Mouse (Mus musculus) megakaryocyte, embryonic 14.5 days (primary cell): ENCODE data around the gene BC035044. TPM values are rescaled to one million over a fixed set of nuclear protein-coding genes. Genes with fewer than 3 reads are reported as not detected.
"Not testable (repeated sequence)": the region's sequence is repeated elsewhere in the genome, so short reads cannot be mapped to it uniquely, and the experiment has no call there.

Source experiments
- H3K27me3 ChIP-seq: replicated peaks from 2 replicates; pipeline ENCODE3; 2012; ENCODE audit warnings: inconsistent platforms
- H3K36me3 ChIP-seq: replicated peaks from 2 replicates; pipeline ENCODE3; 2012; ENCODE audit warnings: low read length, inconsistent platforms, mixed read lengths
- H3K4me1 ChIP-seq: 2 replicates; pipeline ENCODE4 v1.6.1; 2012; ENCODE audit warnings: inconsistent platforms
- H3K4me3 ChIP-seq: replicated peaks from 2 replicates; pipeline ENCODE3; 2012; ENCODE audit warnings: moderate library complexity, mild to moderate bottlenecking, inconsistent platforms
- H3K9me3 ChIP-seq: 2 replicates; pipeline ENCODE4 v1.6.1; 2012; ENCODE audit warnings: inconsistent platforms
- FLI1 ChIP-seq: IDR thresholded peaks from 2 replicates; pipeline ENCODE4 v1.6.1; 2012; ENCODE audit warnings: low read length, inconsistent platforms, mixed read lengths
- GATA1 ChIP-seq: IDR thresholded peaks from 3 replicates; pipeline ENCODE4 v1.6.1; 2012; ENCODE audit warnings: mixed read lengths, low read length, inconsistent platforms, borderline replicate concordance
- polyA plus RNA-seq: library from polyadenylated mRNA; stranded (reverse); fragments of >175 nt; gene quantifications from 2 replicates; pipeline ENCODE4 v1.2.3, GENCODE M21; 2012; ENCODE audit warnings: low replicate concordance; ENCODE audit not compliant: insufficient read depth

Gene BC035044
- polyA plus RNA-seq, 1 experiment: 0.43 TPM

DNA sequence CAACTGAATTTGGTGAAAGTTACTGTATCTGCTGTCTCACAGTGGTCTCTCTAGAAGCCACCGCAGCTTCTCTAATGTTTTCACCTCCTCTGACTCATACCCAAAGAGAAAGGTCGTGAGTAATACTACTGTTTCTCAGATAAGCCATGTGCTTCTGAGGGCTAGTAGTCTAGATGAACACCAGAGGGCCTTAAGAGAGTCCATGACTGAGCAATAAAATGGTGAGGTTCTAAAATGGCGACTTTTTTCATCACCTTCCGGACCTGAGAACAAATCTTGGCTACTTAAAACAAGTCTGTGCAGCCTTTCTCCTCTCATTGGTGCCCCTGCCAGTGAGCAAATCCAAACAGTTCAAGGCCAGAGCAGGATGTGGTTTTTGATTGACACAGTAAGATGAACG, 2.1 kb downstream of the BC035044 start:
- H3K27me3 ChIP-seq: no peaks in the 10 kb centered on the region

GRCm38 (mm10) chr6:128887091-128887790, 3.7 kb downstream of the BC035044 start, which contains the start of gene Clec2i:
Gene Clec2i (plus strand): TSS chr6:128887588.
- H3K9me3 ChIP-seq, H3K4me1 ChIP-seq, H3K27me3 ChIP-seq, H3K36me3 ChIP-seq: not testable (repeated sequence)
- H3K4me3 ChIP-seq: peak within 1 kb of the TSS; percentile 14

More for the DNA sequence above, 2.1 kb downstream of the BC035044 start:
- Histone ChIP-seq H3K4me1 (peaks cover 8% of the 10 kb centered on the region), H3K9me3 (no peaks in the 10 kb centered on the region), H3K36me3 (no peaks in the 10 kb centered on the region), H3K4me3 (no peak overlapping the region)
- TF ChIP-seq FLI1 (no peak), GATA1 (no peak)

- no peak for TF ChIP-seq GATA1
- no peak for TF ChIP-seq FLI1
- no peaks in the 10 kb centered on the region for H3K4me1 ChIP-seq
These were observed 18.9 kb downstream of the BC035044 start for GRCm38 (mm10) chr6:128871910-128872610.

DNA sequence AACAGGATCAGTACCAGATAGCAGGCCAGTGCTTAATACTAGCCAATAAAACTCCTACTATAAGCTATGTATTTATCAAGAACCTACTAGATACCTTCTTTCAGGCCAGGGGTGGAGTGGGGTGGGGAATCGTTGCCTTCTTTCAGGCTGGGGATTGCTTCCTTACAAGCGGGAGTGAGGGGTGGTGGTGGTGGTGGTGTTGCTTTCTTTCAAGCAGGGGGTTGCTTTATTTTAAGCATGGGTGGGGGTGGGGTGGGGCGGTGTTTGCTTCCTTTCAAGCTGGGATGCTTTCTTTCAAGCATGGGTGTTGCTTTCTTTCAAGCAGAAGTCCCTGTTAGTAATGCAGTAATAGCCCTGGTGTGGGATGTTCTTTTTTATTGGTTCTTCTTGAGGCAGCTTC, 22.1 kb downstream of the BC035044 start:
- TF ChIP-seq GATA1: no peak
- no peak for TF ChIP-seq FLI1
- Histone ChIP-seq H3K9me3 (no peaks in the 10 kb centered on the region), H3K36me3 (no peaks in the 10 kb centered on the region), H3K27me3 (no peaks in the 10 kb centered on the region), H3K4me1 (no peaks in the 10 kb centered on the region), H3K4me3 (no peak overlapping the region)

More at GRCm38 (mm10) chr6:128871910-128872610, 18.9 kb downstream of the BC035044 start:
- no peaks in the 10 kb centered on the region for H3K36me3 ChIP-seq
- no peaks in the 10 kb centered on the region; the same call in 1 of the 2 replicates for H3K9me3 ChIP-seq
- no peaks in the 10 kb centered on the region for H3K27me3 ChIP-seq
- no peak overlapping the region for H3K4me3 ChIP-seq

- no peak for TF ChIP-seq GATA1
- no peak for TF ChIP-seq FLI1
- no peaks in the 10 kb centered on the region for H3K9me3 ChIP-seq
- no peak overlapping the region for H3K4me3 ChIP-seq
- peaks cover 26% of the 10 kb centered on the region for H3K4me1 ChIP-seq
- no peaks in the 10 kb centered on the region for H3K36me3 ChIP-seq
- H3K27me3 ChIP-seq: no peaks in the 10 kb centered on the region
These were observed 33.0 kb downstream of the BC035044 start for GRCm38 (mm10) chr6:128857976-128858375.

DNA sequence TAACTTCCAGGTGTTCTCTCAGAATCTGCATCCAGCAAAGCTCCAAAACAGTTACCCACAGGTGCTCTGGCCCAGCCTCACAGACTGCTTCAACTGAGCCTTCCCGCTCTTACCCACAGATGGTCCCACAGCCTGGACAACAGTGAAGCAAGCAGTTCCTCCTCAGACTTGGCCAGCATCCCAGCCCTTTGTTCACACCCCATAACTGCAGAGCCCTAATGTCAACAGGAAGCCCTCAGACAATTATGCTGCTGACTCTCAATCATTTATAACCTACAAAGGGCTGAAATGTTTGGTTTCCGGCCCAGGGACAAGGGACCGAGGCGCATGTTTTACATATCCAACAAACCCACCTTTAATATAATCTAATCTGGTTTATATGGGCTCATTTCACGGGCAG, 34.7 kb downstream of the BC035044 start:
- no peak overlapping the region for H3K4me3 ChIP-seq
- TF ChIP-seq GATA1: no peak
- no peak for TF ChIP-seq FLI1
- H3K36me3 ChIP-seq: no peaks in the 10 kb centered on the region
- H3K27me3 ChIP-seq: no peaks in the 10 kb centered on the region
- peaks cover 40% of the 10 kb centered on the region for H3K4me1 ChIP-seq
- H3K9me3 ChIP-seq: no peaks in the 10 kb centered on the region

DNA sequence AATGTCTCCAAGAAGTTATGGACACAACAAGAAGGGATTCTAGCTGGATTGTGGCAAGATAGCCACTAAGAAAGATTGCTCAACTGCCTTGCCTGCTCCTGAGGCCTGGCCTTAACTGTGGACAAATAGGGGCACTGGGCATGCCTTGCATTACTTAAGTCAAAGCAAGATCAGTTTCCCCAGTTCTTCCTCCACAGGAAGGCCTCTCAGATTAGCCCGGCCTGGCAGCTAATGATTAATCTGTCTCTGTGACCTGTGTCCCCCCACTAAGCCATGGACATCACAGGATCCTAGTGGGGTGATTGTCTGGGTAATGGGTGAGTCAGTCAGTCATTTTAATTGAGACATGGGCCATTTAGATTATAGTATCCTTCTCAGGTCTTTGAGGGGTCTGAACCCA, 35.4 kb downstream of the BC035044 start:
- H3K9me3 ChIP-seq: no peaks in the 10 kb centered on the region
- H3K4me3 ChIP-seq: peak overlapping the region; percentile 56
- H3K4me1 ChIP-seq: peaks cover 40% of the 10 kb centered on the region
- H3K27me3 ChIP-seq: no peaks in the 10 kb centered on the region
- no peaks in the 10 kb centered on the region for H3K36me3 ChIP-seq
- TF ChIP-seq GATA1: no peak
- no peak for TF ChIP-seq FLI1

DNA sequence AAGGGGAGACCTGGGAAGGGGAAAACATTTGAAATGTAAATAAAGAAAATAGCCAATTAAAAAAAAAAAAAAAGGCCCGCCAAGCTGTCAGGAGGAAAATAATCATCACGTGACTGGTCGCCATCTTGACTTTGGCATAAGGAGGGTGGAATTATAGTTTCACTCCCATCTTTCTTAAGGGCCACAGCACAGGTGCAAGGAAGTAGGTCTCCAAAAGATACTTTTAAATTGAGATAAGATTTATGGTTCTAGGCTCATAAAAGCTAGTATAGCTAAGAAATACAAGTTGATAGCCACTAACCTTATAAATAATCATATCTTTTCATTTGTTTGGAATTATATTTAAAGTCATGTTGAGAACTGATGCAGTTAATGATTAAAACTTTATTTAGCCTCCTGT, 36.0 kb downstream of the BC035044 start:
- no peak for TF ChIP-seq GATA1
- no peak for TF ChIP-seq FLI1
- no peaks in the 10 kb centered on the region for H3K27me3 ChIP-seq
- H3K36me3 ChIP-seq: no peaks in the 10 kb centered on the region
- no peaks in the 10 kb centered on the region for H3K9me3 ChIP-seq
- no peak overlapping the region for H3K4me3 ChIP-seq
- H3K4me1 ChIP-seq: peaks cover 43% of the 10 kb centered on the region

GRCm38 (mm10) chr6:128854024-128854820, 36.7 kb downstream of the BC035044 start:
- Histone ChIP-seq H3K4me1 (peaks cover 47% of the 10 kb centered on the region), H3K36me3 (no peaks in the 10 kb centered on the region), H3K27me3 (no peaks in the 10 kb centered on the region), H3K9me3 (no peaks in the 10 kb centered on the region), H3K4me3 (peak overlapping the region; percentile 84)
- TF ChIP-seq GATA1: no peak
- no peak for TF ChIP-seq FLI1

GRCm38 (mm10) chr6:128852766-128853165, 38.2 kb downstream of the BC035044 start:
- peaks cover 49% of the 10 kb centered on the region for H3K4me1 ChIP-seq
- H3K4me3 ChIP-seq: no peak overlapping the region
- no peaks in the 10 kb centered on the region for H3K36me3 ChIP-seq
- H3K9me3 ChIP-seq: no peaks in the 10 kb centered on the region
- no peaks in the 10 kb centered on the region for H3K27me3 ChIP-seq
- TF ChIP-seq GATA1 (no peak), FLI1 (no peak)
